Mouse (Mus musculus): Measurements from ENCODE around the gene Gtf2h3.

Gtf2h3 gene

GRCm38 (mm10) chr5:124636139-124636538, 57.2 kb downstream of the Gtf2h3 start:
- CTCF ChIA-PET = no interaction called here

- CTCF ChIA-PET = interaction anchor here (0.7 kb wide), 1 partner anchor 509 kb away, joined by 3 read pairs; no protein-coding TSS in a partner anchor
Observed at GRCm38 (mm10) chr5:124636694-124637093, 57.8 kb downstream of the Gtf2h3 start.

- CTCF ChIA-PET = no interaction called here
Observed at GRCm38 (mm10) chr5:124637300-124637699, 58.4 kb downstream of the Gtf2h3 start.

GRCm38 (mm10) chr5:124637836-124638235, 58.9 kb downstream of the Gtf2h3 start:
- CTCF ChIA-PET = no interaction called here
